Mouse (Mus musculus) telencephalon, adult 2 months (tissue): Measurements from ENCODE around the gene Zfp54.
A peak's percentile ranks its signal among the peaks of the same experiment; 100 is the strongest.
"Not testable (repeated sequence)": the region's sequence is repeated elsewhere in the genome, so short reads cannot be mapped to it uniquely, and the experiment has no call there.

Experiments used
- DNase-seq: peaks from one replicate; pipeline ENCODE4 v3.0.0-alpha.2; 2011; ENCODE audit warnings: low read depth, low spot score

The Zfp54 gene

GRCm38 (mm10) chr17:21422664-21423599 lies at the start of gene Zfp54:
Zfp54 (plus strand) TSS chr17:21423227.
- DNase-seq, result peak; percentile 48

GRCm38 (mm10) chr17:21375311-21375710 lies 47.7 kb upstream of the Zfp54 start:
- DNase-seq, result no peak

- peak; percentile 40 for DNase-seq
Observed at GRCm38 (mm10) chr17:21383391-21384056, 39.5 kb upstream of the Zfp54 start, which contains the start of gene Zfp677. Zfp677 (plus strand) TSS chr17:21383748.

GRCm38 (mm10) chr17:21384057-21384411 lies 39.0 kb upstream of the Zfp54 start:
- DNase-seq, result no peak

- not testable (repeated sequence) for DNase-seq
Observed at GRCm38 (mm10) chr17:21438806-21439400, 15.9 kb downstream of the Zfp54 start.

- peak; percentile 60 for DNase-seq
Observed at GRCm38 (mm10) chr17:21449669-21450068, 26.6 kb downstream of the Zfp54 start.

GRCm38 (mm10) chr17:21450138-21450704 lies 27.2 kb downstream of the Zfp54 start, which contains the start of gene Zfp51:
Zfp51 (plus strand) TSS chr17:21450374.
- peak; percentile 88 for DNase-seq

- DNase-seq, result no peak
Observed at GRCm38 (mm10) chr17:21463550-21463949, 40.5 kb downstream of the Zfp54 start.

GRCm38 (mm10) chr17:21472032-21472652 lies 49.1 kb downstream of the Zfp54 start:
- no peak for DNase-seq

GRCm38 (mm10) chr17:21472653-21473307 lies 49.8 kb downstream of the Zfp54 start:
- DNase-seq, result no peak

GRCm38 (mm10) chr17:21473362-21474190 lies 50.5 kb downstream of the Zfp54 start:
- DNase-seq, result no peak

GRCm38 (mm10) chr17:21474729-21475128 lies 51.7 kb downstream of the Zfp54 start:
- not testable (repeated sequence) for DNase-seq

GRCm38 (mm10) chr17:21475290-21475689 lies 52.3 kb downstream of the Zfp54 start:
- DNase-seq, result not testable (repeated sequence)

- DNase-seq, result not testable (repeated sequence)
Observed at GRCm38 (mm10) chr17:21476351-21476750, 53.3 kb downstream of the Zfp54 start.

GRCm38 (mm10) chr17:21478103-21478777 lies 55.2 kb downstream of the Zfp54 start:
- DNase-seq, result not testable (repeated sequence)
